Mouse (Mus musculus) left cerebral cortex, postnatal 14 days (tissue): Measurements from ENCODE around the gene Nr1i2. TPM values are rescaled to one million over a fixed set of nuclear protein-coding genes. Genes with fewer than 3 reads are reported as not detected.
"Not testable (repeated sequence)": the region's sequence is repeated elsewhere in the genome, so short reads cannot be mapped to it uniquely, and the experiment has no call there.

Experiments
- DNase-seq, 2 experiments: peaks; one replicate each; pipeline ENCODE4 v3.0.0; 2021 to 2022; ENCODE audit warnings: low spot score in 2 of 2, mixed read lengths in 1 of 2
- intact Hi-C: fragments of 180-260 bp; cut with DNase I; formaldehyde crosslinking; loops from one replicate; pipeline ENCODE4 v1.15.1; 2025
- total RNA-seq, 2 experiments: library from RNA; stranded (reverse); gene quantifications; 2 replicates each; pipeline ENCODE4 v1.2.3; 2021

Nr1i2 gene
- total RNA-seq, 2 experiments from 2014 or later = not detected

- DNase-seq = peak; percentile 59 to 64
- intact Hi-C loops = no loop called here
Observed at GRCm38 (mm10) chr16:38239729-38240128, 54.9 kb downstream of the Nr1i2 start.

GRCm38 (mm10) chr16:38236936-38237585 is 57.6 kb downstream of the Nr1i2 start:
- intact Hi-C loops = no loop called here
- no peak for DNase-seq

- intact Hi-C loops, DNase-seq: not testable (repeated sequence)
Observed at GRCm38 (mm10) chr16:38222491-38222890, 72.1 kb downstream of the Nr1i2 start.

GRCm38 (mm10) chr16:38205272-38205671 is 89.4 kb downstream of the Nr1i2 start:
- intact Hi-C loops = no loop called here

More at GRCm38 (mm10) chr16:38205272-38205671, 89.4 kb downstream of the Nr1i2 start:
- no peak for DNase-seq

Other genes with a start within 250 kb of the Nr1i2 start
- gene Gsk3b, start 205.8 kb downstream of the Nr1i2 start, total RNA-seq = 100 to 1,000 TPM; 205 to 206 TPM
- gene Maats1, start 47.3 kb upstream of the Nr1i2 start, total RNA-seq = 1 to 10 TPM; 1.1 to 1.2 TPM
- 10 to 100 TPM; 88.0 to 89.4 TPM for gene Cox17, start 52.2 kb upstream of the Nr1i2 start, total RNA-seq
- gene Gm21987, start 52.2 kb upstream of the Nr1i2 start, total RNA-seq = not detected
- gene Popdc2, start 67.4 kb upstream of the Nr1i2 start, total RNA-seq = under 1 TPM; 0.64 to 0.89 TPM
- gene Pla1a, start 138.3 kb upstream of the Nr1i2 start, total RNA-seq = 1 to 10 TPM in 1 of 2 experiments, under 1 TPM in 1; 0.57 to 1.3 TPM
- 10 to 100 TPM; 61.4 to 63.4 TPM for gene Adprh, start 157.9 kb upstream of the Nr1i2 start, total RNA-seq
- gene Cd80, start 160.7 kb upstream of the Nr1i2 start, total RNA-seq = under 1 TPM; 0.30 to 0.46 TPM
- gene Timmdc1, start 227.8 kb upstream of the Nr1i2 start, total RNA-seq = 10 to 100 TPM; 30.2 to 31.5 TPM